Mouse (Mus musculus): ENCODE data around the gene Polr2e. TPM values are rescaled to one million over a fixed set of nuclear protein-coding genes. Genes with fewer than 3 reads are reported as not detected.
A peak's percentile ranks its signal among the peaks of the same experiment; 100 is the strongest.

Gene Polr2e
- total RNA-seq, 2 experiments from 2014 or later, result 86.6 to 91.0 TPM

DNA sequence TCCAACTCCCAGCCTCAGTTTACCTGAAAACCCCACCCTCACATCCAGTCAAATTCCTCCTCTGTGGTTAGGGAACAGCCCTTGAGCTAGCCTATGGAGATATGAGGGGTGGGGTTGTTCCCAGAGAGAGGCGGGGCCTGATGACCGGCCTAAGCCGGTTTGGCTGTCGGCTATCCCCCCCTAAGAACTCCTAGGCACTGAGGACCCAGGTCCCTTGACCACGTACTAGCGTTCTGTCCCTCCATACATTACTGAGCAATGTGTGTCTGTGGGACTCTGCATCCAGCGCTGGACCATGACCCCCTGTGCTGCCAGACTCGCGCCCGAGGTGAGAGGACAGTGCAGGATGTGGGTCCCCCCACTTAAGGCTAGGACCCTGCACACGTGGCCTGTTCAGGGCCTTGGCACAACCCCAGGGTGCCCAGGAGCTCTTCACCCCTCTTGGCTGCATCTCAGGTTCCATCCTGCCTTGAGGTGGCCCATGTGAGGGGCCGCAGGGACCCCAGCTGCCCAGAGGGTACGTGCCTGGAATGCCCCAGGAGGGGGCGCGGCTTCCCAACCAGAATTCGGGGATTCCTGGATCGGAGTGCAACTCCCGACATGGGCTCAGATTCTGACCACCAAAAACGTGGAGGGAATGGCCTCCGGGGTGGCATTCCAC is 20.0 kb downstream of the Polr2e start:
- DNase-seq (ENCODE audit: extremely low spot score in 1 of 2, low spot score in 1 of 2), result no peak

- DNase-seq (ENCODE audit: extremely low spot score in 1 of 2, low spot score in 1 of 2), result no peak
Measured at GRCm38 (mm10) chr10:80018739-80019297, 20.8 kb downstream of the Polr2e start.

- DNase-seq (ENCODE audit: extremely low spot score in 1 of 2, low spot score in 1 of 2), result no peak
Measured at GRCm38 (mm10) chr10:80017771-80018170, 21.8 kb downstream of the Polr2e start.

- DNase-seq (ENCODE audit: extremely low spot score in 1 of 2, low spot score in 1 of 2), result no peak
Measured at GRCm38 (mm10) chr10:80017361-80017760, 22.2 kb downstream of the Polr2e start.

DNA sequence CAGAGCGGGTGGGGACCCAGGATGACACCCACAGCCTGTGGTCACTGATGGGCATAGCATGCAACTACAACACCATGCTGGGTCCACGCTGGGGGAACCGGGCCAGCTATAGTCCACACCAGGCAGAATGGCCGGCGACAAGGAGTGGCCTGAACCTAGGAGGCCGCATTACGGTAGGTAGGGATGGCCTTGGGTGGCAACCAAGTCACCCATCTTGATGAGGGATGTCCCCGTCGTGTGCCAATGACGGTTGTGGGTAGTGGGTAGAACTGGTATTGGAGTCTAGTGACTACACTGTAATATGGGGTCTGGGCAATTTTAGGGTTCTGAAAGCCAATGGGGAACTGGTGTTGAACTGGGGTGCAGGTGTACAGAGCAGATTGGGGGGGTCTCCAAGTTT is 22.7 kb downstream of the Polr2e start:
- no peak for DNase-seq (ENCODE audit: extremely low spot score in 1 of 2, low spot score in 1 of 2)

- no peak for DNase-seq (ENCODE audit: extremely low spot score in 1 of 2, low spot score in 1 of 2)
Measured at GRCm38 (mm10) chr10:80016511-80016910, 23.1 kb downstream of the Polr2e start, which contains the start of gene Arhgap45. Gene Arhgap45 (plus strand): TSS chr10:80016653.

- no peak for DNase-seq (ENCODE audit: extremely low spot score in 1 of 2, low spot score in 1 of 2)
Measured at GRCm38 (mm10) chr10:80015583-80015982, 24.0 kb downstream of the Polr2e start.

DNA sequence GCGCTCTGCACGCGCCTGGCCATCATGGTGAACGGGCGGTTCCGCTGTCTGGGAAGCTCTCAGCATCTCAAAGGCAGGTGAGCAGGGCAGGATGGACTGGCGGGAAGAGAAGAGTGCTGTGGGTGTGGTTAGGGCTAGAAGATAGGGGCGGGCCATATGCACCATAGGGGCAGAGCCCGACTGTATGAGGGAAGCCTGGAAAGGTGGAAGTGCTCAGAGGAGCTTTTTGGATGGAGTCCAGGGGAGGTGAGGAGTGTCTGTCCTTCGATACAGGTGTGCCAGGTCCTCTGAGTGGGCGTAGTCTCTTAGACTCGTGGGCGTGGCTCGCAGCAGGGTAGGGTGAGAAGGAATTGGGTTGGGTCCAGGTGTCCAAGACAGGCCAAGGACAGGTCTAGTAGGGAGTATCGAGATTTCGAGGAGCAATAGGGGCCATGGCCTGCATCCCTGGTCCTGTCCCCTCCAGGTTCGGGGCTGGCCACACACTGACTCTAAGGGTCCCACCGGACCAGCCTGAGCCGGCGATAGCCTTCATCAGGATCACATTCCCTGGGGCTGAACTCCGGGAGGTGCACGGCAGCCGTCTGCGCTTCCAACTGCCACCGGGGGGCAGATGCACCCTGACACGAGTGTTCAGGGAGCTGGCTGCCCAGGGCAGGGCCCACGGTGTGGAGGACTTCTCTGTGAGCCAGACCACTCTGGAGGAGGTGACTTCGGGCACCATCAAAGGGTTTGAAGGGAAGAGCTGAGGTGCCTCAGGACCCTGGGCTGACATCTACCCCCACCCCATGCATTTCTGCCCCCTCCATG is 24.9 kb downstream of the Polr2e start:
- DNase-seq (ENCODE audit: extremely low spot score in 1 of 2, low spot score in 1 of 2), result no peak

GRCm38 (mm10) chr10:80013609-80014008 is 26.0 kb downstream of the Polr2e start:
- DNase-seq (ENCODE audit: extremely low spot score in 1 of 2, low spot score in 1 of 2), result no peak

- no peak for DNase-seq (ENCODE audit: extremely low spot score in 1 of 2, low spot score in 1 of 2)
Measured at GRCm38 (mm10) chr10:80011740-80012139, 27.9 kb downstream of the Polr2e start.

- DNase-seq (ENCODE audit: extremely low spot score in 1 of 2, low spot score in 1 of 2), result no peak
Measured at GRCm38 (mm10) chr10:80004233-80004705, 35.3 kb downstream of the Polr2e start.

DNA sequence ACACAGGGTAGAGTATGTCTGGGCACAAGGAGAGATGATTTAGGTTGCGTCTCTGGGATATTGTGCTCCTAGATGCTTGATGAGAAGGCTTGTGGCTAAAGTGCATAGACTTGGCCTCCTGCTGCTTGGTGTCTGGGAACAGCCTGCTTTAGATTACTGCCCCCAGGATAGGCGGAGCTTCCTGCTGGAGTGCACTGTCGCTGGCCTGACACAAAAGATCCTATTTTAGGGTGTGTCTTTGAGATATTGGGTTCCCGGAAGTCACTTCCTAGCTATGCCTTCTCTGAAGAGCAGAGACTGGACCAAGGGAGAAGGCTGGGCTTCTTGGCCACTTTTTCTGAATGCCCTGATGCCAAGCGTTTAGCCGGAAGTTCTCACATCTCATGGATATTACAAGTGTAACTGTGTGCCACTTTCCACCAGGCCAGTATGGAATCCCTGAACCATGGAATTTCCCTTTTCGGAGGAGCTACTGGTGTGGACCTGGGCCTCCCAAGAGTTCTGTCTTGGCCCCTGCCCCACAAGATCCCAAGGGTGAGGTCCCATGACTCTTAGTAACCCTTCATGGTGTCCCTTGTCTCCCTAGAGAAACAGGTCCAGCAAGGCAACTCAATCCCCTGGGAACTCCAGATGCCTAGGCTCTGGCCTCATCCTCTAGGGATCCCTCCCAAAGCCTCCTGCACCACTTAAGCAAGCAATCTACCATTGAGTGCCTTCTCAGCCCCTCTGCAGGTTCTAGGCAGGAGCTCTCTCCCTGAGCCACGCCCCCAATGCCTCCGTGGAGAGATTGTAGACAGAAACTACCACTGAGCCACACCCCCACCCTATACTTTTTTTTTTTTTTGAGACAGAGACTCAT is 36.0 kb downstream of the Polr2e start:
- no peak for DNase-seq (ENCODE audit: extremely low spot score in 1 of 2, low spot score in 1 of 2)

- no peak for DNase-seq (ENCODE audit: extremely low spot score in 1 of 2, low spot score in 1 of 2)
Measured at GRCm38 (mm10) chr10:80002829-80003228, 36.8 kb downstream of the Polr2e start.

DNA sequence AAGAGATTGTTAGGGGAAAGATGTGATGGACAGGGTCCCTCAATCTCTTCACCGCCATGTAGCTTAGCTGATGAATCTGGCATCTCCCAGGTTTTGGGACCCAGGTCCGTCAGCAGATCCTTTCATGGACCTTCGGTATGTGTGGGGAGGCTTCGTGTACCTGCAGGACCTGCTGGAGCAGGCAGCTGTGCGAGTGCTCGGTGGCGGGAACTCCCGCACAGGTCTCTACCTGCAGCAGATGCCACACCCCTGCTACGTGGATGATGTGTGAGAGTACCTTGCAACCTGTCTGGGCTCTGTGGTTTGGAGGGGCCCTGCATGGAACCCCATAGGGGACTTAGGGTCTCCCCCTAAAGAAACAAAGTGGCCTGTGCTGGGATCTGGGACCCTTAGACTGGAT is 37.6 kb downstream of the Polr2e start:
- no peak for DNase-seq (ENCODE audit: extremely low spot score in 1 of 2, low spot score in 1 of 2)

DNA sequence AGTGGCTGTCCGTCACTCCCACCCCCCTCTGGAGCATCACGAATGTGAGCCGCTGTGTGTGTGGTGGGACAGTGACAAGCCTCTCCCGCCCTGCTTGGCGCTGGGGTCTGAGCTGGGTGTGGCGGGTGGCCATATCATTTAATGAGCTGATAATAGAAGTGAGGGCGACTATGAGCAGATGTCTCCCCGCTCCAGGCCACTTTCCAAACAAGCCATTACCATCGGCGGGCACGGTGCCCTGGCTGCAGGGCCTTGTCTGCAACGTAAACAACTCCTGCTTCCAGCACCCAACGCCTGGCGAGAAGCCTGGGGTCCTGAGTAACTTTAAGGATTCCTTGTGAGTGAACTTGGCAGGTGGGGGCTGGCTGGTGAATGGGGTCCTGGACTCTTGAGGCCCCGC is 41.8 kb downstream of the Polr2e start:
- no peak for DNase-seq (ENCODE audit: extremely low spot score in 1 of 2, low spot score in 1 of 2)

GRCm38 (mm10) chr10:79997034-79997760 is 42.4 kb downstream of the Polr2e start:
- peak in 1 of 2 experiments; percentile 63 for DNase-seq (ENCODE audit: extremely low spot score in 1 of 2, low spot score in 1 of 2)

- DNase-seq (ENCODE audit: extremely low spot score in 1 of 2, low spot score in 1 of 2), result peak; percentile 96 to 99
Measured at GRCm38 (mm10) chr10:79996272-79997033, 43.1 kb downstream of the Polr2e start, which contains the start of gene Abca7. Gene Abca7 (plus strand): TSS chr10:79996494.

DNA sequence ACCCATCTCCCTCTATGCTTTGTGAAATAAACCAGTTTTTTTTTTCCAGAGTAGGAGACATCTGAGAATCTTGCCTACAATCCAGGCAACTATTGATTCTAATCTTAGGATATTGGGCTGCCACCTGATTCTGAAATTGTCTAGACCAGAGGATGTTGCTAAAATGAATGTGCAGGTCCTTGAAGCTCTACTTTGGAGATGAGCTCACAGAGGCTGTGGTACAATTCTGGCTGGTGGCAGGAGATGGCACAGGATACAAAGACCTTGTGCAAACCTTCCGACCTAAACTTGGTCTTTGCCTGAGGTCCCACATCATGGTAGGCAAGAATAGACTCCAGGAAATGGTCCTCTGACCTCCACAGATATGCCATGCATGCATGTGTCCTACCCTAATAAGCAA is 44.0 kb downstream of the Polr2e start:
- no peak for DNase-seq (ENCODE audit: extremely low spot score in 1 of 2, low spot score in 1 of 2)

All from layer of hippocampus, postnatal 25 days (tissue).